Mouse (Mus musculus) MEL (cell line): ENCODE data around the gene Cbl. TPM values are rescaled to one million over a fixed set of nuclear protein-coding genes. Genes with fewer than 3 reads are reported as not detected.

Experiments
- DNase-seq: peaks from one replicate; pipeline ENCODE4 v3.0.0; 2011; ENCODE audit warnings: low read depth, low spot score
- H3K27ac ChIP-seq: 2 replicates; pipeline ENCODE4 v1.5.1; 2012; ENCODE audit warnings: low read depth, mild to moderate bottlenecking, control low read depth, low read length, moderate library complexity; ENCODE audit not compliant: control insufficient read depth
- H3K27me3 ChIP-seq, 2 experiments: fragments of 150-350 bp in 1 of 2; sonication (generic) in 1 of 2; 2 replicates each; pipeline ENCODE4 v1.6.1; 2012; ENCODE audit warnings: low read length in 2 of 2, mild to moderate bottlenecking in 2 of 2, improper control_type of control experiment in 1 of 2, moderate library complexity in 1 of 2; ENCODE audit not compliant: insufficient read depth in 2 of 2, control insufficient read depth in 1 of 2
- H3K36me3 ChIP-seq, 2 experiments: 2 replicates each; pipeline ENCODE4 v1.6.1; 2012 to 2014; ENCODE audit warnings: low read length in 2 of 2, improper control_type of control experiment in 1 of 2, inconsistent platforms in 1 of 2, mild to moderate bottlenecking in 1 of 2; ENCODE audit not compliant: insufficient read depth in 2 of 2, control insufficient read depth in 1 of 2
- H3K4me1 ChIP-seq, 2 experiments: fragments of 150-350 bp in 1 of 2; sonication (generic) in 1 of 2; 2 replicates each; pipeline ENCODE4 v1.6.1; 2012; ENCODE audit warnings: low read length in 2 of 2, improper control_type of control experiment in 1 of 2, mild to moderate bottlenecking in 1 of 2; ENCODE audit not compliant: insufficient read depth in 2 of 2, control insufficient read depth in 1 of 2
- H3K4me3 ChIP-seq, 2 experiments: fragments of 150-350 bp in 1 of 2; sonication (generic) in 1 of 2; 2 replicates each; pipeline ENCODE4 v1.5.1; 2012; ENCODE audit warnings: low read depth in 2 of 2, low read length in 2 of 2, mild to moderate bottlenecking in 2 of 2, moderate library complexity in 2 of 2, control low read depth in 1 of 2, improper control_type of control experiment in 1 of 2; ENCODE audit not compliant: control insufficient read depth in 1 of 2, insufficient read depth in 1 of 2
- H3K79me2 ChIP-seq: 2 replicates; pipeline ENCODE4 v1.6.1; 2012; ENCODE audit warnings: mild to moderate bottlenecking, low read length, moderate library complexity; ENCODE audit not compliant: control insufficient read depth, poor library complexity, insufficient read depth
- H3K9ac ChIP-seq: 2 replicates; pipeline ENCODE4 v1.6.1; 2012; ENCODE audit warnings: low read depth, mild to moderate bottlenecking, control low read depth, low read length, moderate library complexity; ENCODE audit not compliant: control insufficient read depth, poor library complexity, severe bottlenecking
- H3K9me3 ChIP-seq: fragments of 150-350 bp; sonication (generic); replicated peaks from 2 replicates; pipeline ENCODE4 v1.6.1; 2012; ENCODE audit warnings: mild to moderate bottlenecking, low read length, improper control_type of control experiment, moderate library complexity; ENCODE audit not compliant: insufficient read depth
- BHLHE40 ChIP-seq: IDR thresholded peaks from 2 replicates; pipeline ENCODE4 v1.6.1; 2012; ENCODE audit warnings: low read depth, mild to moderate bottlenecking, inconsistent platforms, low read length, improper control_type of control experiment, borderline replicate concordance
- CTCF ChIP-seq, 3 experiments: IDR thresholded peaks in 2 of 3; conservative IDR thresholded peaks in 1 of 3; 2 replicates each; pipeline ENCODE4 v1.5.1; 2011 to 2012; ENCODE audit warnings: low read length in 3 of 3, low read depth in 2 of 3, mild to moderate bottlenecking in 2 of 3, improper control_type of control experiment in 1 of 3, inconsistent platforms in 1 of 3, mixed read lengths in 1 of 3, moderate library complexity in 1 of 3; ENCODE audit not compliant: control insufficient read depth in 1 of 3, insufficient read depth in 1 of 3, poor library complexity in 1 of 3, severe bottlenecking in 1 of 3
- E2F4 ChIP-seq: IDR thresholded peaks from 2 replicates; pipeline ENCODE4 v1.6.1; 2011; ENCODE audit warnings: low read depth, low read length, improper control_type of control experiment, borderline replicate concordance
- EP300 ChIP-seq, 2 experiments: IDR thresholded peaks; 2 replicates each; pipeline ENCODE4 v1.6.1; 2011; ENCODE audit warnings: improper control_type of control experiment in 2 of 2, low read length in 2 of 2, low read depth in 1 of 2, mild to moderate bottlenecking in 1 of 2
- GATA1 ChIP-seq: IDR thresholded peaks from 2 replicates; pipeline ENCODE4 v1.6.1; 2011; ENCODE audit warnings: low read depth, low read length, improper control_type of control experiment
- HCFC1 ChIP-seq: IDR thresholded peaks from 2 replicates; pipeline ENCODE4 v1.6.1; 2012; ENCODE audit warnings: low read depth, mild to moderate bottlenecking, inconsistent platforms, low read length, improper control_type of control experiment, moderate library complexity
- KAT2A ChIP-seq: conservative IDR thresholded peaks from 2 replicates; pipeline ENCODE4 v1.6.1; 2012; ENCODE audit warnings: low read depth, low read length, improper control_type of control experiment, inconsistent platforms
- MAFK ChIP-seq: IDR thresholded peaks from 2 replicates; pipeline ENCODE4 v1.6.1; 2011; ENCODE audit warnings: low read depth, mild to moderate bottlenecking, low read length, improper control_type of control experiment, borderline replicate concordance
- MAX ChIP-seq: IDR thresholded peaks from 2 replicates; pipeline ENCODE4 v1.6.1; 2011; ENCODE audit warnings: low read length, improper control_type of control experiment
- MAZ ChIP-seq: IDR thresholded peaks from 2 replicates; pipeline ENCODE4 v1.6.1; 2012; ENCODE audit warnings: low read depth, mild to moderate bottlenecking, inconsistent platforms, low read length, improper control_type of control experiment
- MEF2A ChIP-seq: IDR thresholded peaks from 2 replicates; pipeline ENCODE4 v1.6.1; 2014; ENCODE audit warnings: low read depth, mild to moderate bottlenecking, inconsistent platforms, low read length, improper control_type of control experiment; ENCODE audit not compliant: poor library complexity, insufficient replicate concordance, severe bottlenecking; ENCODE audit errors: extremely low read depth
- MYC ChIP-seq: IDR thresholded peaks from 2 replicates; pipeline ENCODE4 v1.6.1; 2011; ENCODE audit warnings: low read depth, mild to moderate bottlenecking, low read length, improper control_type of control experiment, moderate library complexity
- POLR2A ChIP-seq, 2 experiments: IDR thresholded peaks; 2 replicates each; pipeline ENCODE4 v1.6.1; 2011 to 2012; ENCODE audit warnings: low read length in 2 of 2, mild to moderate bottlenecking in 2 of 2, control low read depth in 1 of 2, improper control_type of control experiment in 1 of 2, low read depth in 1 of 2, moderate library complexity in 1 of 2; ENCODE audit not compliant: control insufficient read depth in 1 of 2, insufficient read depth in 1 of 2, poor library complexity in 1 of 2
- POLR2AphosphoS2 ChIP-seq: IDR thresholded peaks from 2 replicates; pipeline ENCODE4 v1.6.1; 2011; ENCODE audit warnings: low read length, improper control_type of control experiment
- RCOR1 ChIP-seq: IDR thresholded peaks from 2 replicates; pipeline ENCODE4 v1.6.1; 2012; ENCODE audit warnings: low read depth, mild to moderate bottlenecking, inconsistent platforms, low read length, improper control_type of control experiment
- TAL1 ChIP-seq: IDR thresholded peaks from 2 replicates; pipeline ENCODE4 v1.6.1; 2012; ENCODE audit warnings: mild to moderate bottlenecking, inconsistent platforms, low read length, moderate library complexity, mixed read lengths
- TCF12 ChIP-seq: IDR thresholded peaks from 2 replicates; pipeline ENCODE4 v1.6.1; 2014; ENCODE audit warnings: low read depth, mild to moderate bottlenecking, inconsistent platforms, low read length, improper control_type of control experiment, moderate library complexity
- UBTF ChIP-seq: IDR thresholded peaks from 2 replicates; pipeline ENCODE4 v1.6.1; 2012; ENCODE audit warnings: low read depth, mild to moderate bottlenecking, inconsistent platforms, low read length, improper control_type of control experiment, moderate library complexity, borderline replicate concordance; ENCODE audit not compliant: insufficient read depth
- polyA plus RNA-seq, 2 experiments: library from polyadenylated mRNA; stranded (reverse) in 1 of 2; unstranded in 1 of 2; fragments of >175 nt in 1 of 2; fragments of >200 nt in 1 of 2; gene quantifications; 2 replicates each; pipeline versions ENCODE4 v1.2.1 to v1.2.4; 2012; ENCODE audit warnings: low replicate concordance in 2 of 2, low read depth in 1 of 2; ENCODE audit not compliant: insufficient read length in 2 of 2, insufficient read depth in 1 of 2, missing spikeins in 1 of 2
- total RNA-seq: library from RNA; depleted of rRNA; stranded (reverse); fragments of 300-350 nt; gene quantifications from 2 replicates; pipeline ENCODE4 v1.2.3, GENCODE M21; 2012

Gene Cbl
- total and polyA plus RNA-seq, 3 experiments: 9.1 to 41.1 (median 36.8) TPM

DNA sequence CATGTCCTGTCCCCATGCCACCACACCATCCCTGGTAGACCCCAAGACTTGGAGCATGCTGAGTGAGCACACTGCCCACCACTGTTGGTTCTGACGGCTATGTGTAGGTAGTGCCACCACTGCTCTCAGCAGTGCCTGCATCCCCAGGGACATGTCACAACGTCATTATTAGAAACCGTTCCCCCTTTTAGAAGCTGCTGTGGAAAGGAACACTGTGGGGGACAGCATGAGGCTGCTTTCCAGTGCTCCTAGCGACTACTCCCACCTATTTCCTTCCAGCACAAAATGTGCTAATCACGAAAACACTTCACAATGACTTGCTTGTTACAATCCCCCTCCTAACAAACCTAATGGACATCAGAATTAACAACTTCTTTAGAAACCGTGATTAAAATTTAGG is 7.9 kb downstream of the Cbl start:
- H3K4me1 ChIP-seq: no peaks in the 10 kb centered on the region
- no peak for DNase-seq
- no peak overlapping the region for H3K27ac ChIP-seq
- no peak for TF ChIP-seq TAL1
- TF ChIP-seq MYC: no peak
- TF ChIP-seq GATA1: no peak
- TF ChIP-seq MAX: no peak
- no peak for TF ChIP-seq BHLHE40
- TF ChIP-seq POLR2A (IDR thresholded peaks at IDR 0.05; ENCODE audit: control insufficient read depth in 1 of 2, insufficient read depth in 1 of 2, low read depth in 1 of 2, low read length in 2 of 2, poor library complexity in 1 of 2): no peak
- no peak for TF ChIP-seq TCF12
- no peak for TF ChIP-seq POLR2AphosphoS2
- TF ChIP-seq UBTF: no peak
- TF ChIP-seq CTCF (IDR thresholded peaks at IDR 0.05 in 2 of 3, conservative IDR thresholded peaks at IDR 0.05 in 1 of 3; ENCODE audit: control insufficient read depth in 1 of 3, insufficient read depth in 1 of 3, low read depth in 2 of 3, low read length in 3 of 3, poor library complexity in 1 of 3, severe bottlenecking in 1 of 3): no peak
- TF ChIP-seq MAFK: no peak
- no peak for TF ChIP-seq MEF2A
- no peak for TF ChIP-seq KAT2A
- TF ChIP-seq HCFC1: no peak
- no peak for TF ChIP-seq MAZ
- no peak for TF ChIP-seq EP300 (IDR thresholded peaks at IDR 0.05; ENCODE audit: low read depth in 1 of 2, low read length in 2 of 2)
- TF ChIP-seq E2F4: no peak
- peaks cover 0 to 3% of the 10 kb centered on the region in 2 experiments; a peak in 3 of 4 replicates for H3K36me3 ChIP-seq
- H3K9ac ChIP-seq: no peak overlapping the region
- no peaks in the 10 kb centered on the region for H3K9me3 ChIP-seq
- no peaks in the 10 kb centered on the region for H3K27me3 ChIP-seq
- H3K79me2 ChIP-seq: peaks cover 50% of the 10 kb centered on the region
- no peak overlapping the region for H3K4me3 ChIP-seq

DNA sequence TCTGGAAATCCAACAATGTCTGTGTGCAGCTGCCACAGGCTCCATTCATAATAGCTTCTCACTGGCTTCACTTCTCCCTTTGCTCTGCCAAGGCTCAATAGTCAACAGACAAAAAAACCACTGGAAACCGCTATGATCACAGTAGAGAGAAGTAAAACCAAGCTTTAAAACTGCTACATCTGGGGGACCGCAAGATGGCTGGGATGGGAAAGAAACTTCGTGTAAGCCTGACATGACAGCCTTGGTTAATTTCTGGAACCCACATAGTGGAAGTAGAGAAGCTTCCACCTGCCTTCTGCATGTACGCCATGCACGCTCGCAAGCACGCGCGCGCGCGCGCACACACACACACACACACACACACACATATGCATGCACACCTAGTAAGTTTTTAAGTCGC is 20.3 kb downstream of the Cbl start:
- H3K4me3 ChIP-seq: no peak overlapping the region
- H3K9ac ChIP-seq: no peak overlapping the region
- peaks cover 14% of the 10 kb centered on the region for H3K79me2 ChIP-seq

More for the DNA sequence above, 20.3 kb downstream of the Cbl start:
- H3K9me3 ChIP-seq: no peaks in the 10 kb centered on the region
- TF ChIP-seq KAT2A: no peak
- TF ChIP-seq RCOR1: no peak
- no peak overlapping the region for H3K27ac ChIP-seq
- H3K27me3 ChIP-seq: no peaks in the 10 kb centered on the region
- no peak for DNase-seq
- H3K36me3 ChIP-seq: peaks cover 0 to 6% of the 10 kb centered on the region in 2 experiments; a peak in 1 of 4 replicates
- no peaks in the 10 kb centered on the region for H3K4me1 ChIP-seq
